Mouse (Mus musculus): Measurements from ENCODE around the gene H2al3.

DNA sequence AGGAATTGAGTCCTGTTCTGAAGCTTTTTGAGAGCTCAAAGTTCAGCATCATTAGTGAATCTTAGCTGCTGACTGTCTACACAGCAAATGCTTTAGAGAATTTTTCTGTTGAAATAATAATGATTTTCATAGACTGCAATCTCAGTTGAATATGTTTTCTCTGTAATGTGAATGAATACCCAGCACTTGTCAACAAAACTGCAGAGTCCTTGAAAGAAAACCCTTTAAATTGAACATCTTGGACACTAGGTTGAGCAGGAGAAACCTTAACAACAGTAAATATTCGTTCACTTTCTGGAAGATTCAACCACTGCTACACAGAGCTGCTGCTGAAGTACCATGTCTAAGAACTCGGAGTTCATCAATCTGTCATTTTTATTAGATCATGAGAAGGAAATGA is 35.8 kb downstream of the H2al3 start, which contains the start of gene Sytl5:
- TF ChIP-seq EP300 (IDR thresholded peaks at IDR 0.05; ENCODE audit: insufficient read depth, low read depth, low read length) (no peak), POLR2A (IDR thresholded peaks at IDR 0.05; ENCODE audit: insufficient read depth, low read depth, low read length) (no peak)

All from heart, adult 2 months (tissue).